Mouse (Mus musculus) liver, embryonic 12.5 days (tissue): ENCODE data around the gene Tifa. TPM values are rescaled to one million over a fixed set of nuclear protein-coding genes. Genes with fewer than 3 reads are reported as not detected.

Source experiments
- ATAC-seq: fragments of 200-750 bp; cut with Nextera tagmentation; 2 replicates; pipeline ENCODE4 v1.8.0; 2017; ENCODE audit warnings: moderate number of reproducible peaks, mild to moderate bottlenecking, moderate library complexity
- H3K27ac ChIP-seq: fragments of 300-500 bp; sonication (generic); 2 replicates; pipeline ENCODE4 v1.5.1; 2016; ENCODE audit warnings: mild to moderate bottlenecking
- H3K27me3 ChIP-seq: fragments of 300-500 bp; sonication (generic); replicated peaks from 2 replicates; pipeline ENCODE4 v1.6.1; 2016; ENCODE audit warnings: mild to moderate bottlenecking, moderate library complexity
- H3K36me3 ChIP-seq: fragments of 300-500 bp; sonication (generic); 2 replicates; pipeline ENCODE4 v1.6.1; 2016; ENCODE audit warnings: mild to moderate bottlenecking, moderate library complexity
- H3K4me1 ChIP-seq: fragments of 300-500 bp; sonication (generic); 2 replicates; pipeline ENCODE4 v1.6.1; 2016
- H3K4me2 ChIP-seq: fragments of 300-500 bp; sonication (generic); 2 replicates; pipeline ENCODE4 v1.6.1; 2016; ENCODE audit warnings: mild to moderate bottlenecking, moderate library complexity
- H3K4me3 ChIP-seq: fragments of 300-500 bp; sonication (generic); 2 replicates; pipeline ENCODE4 v1.5.1; 2016; ENCODE audit warnings: mild to moderate bottlenecking, moderate library complexity
- H3K9ac ChIP-seq: fragments of 300-500 bp; sonication (generic); 2 replicates; pipeline ENCODE4 v1.6.1; 2016; ENCODE audit warnings: mild to moderate bottlenecking, moderate library complexity
- H3K9me3 ChIP-seq: fragments of 300-500 bp; sonication (generic); replicated peaks from 2 replicates; pipeline ENCODE4 v1.6.1; 2016; ENCODE audit warnings: mild to moderate bottlenecking, moderate library complexity
- WGBS: fragments of 180-500 bp; shearing (Covaris S2); methylation state at CpG from one replicate; pipeline ENCODE4 v1.1.7; 2016; ENCODE audit not compliant: insufficient replicate concordance; 5-methylcytosine and 5-hydroxymethylcytosine counted together
- polyA plus RNA-seq: library from polyadenylated mRNA; unstranded; fragments of >200 nt; fragmentation: Nextera tagmentation; extraction: Ambion mirVana; gene quantifications from 2 replicates; pipeline ENCODE4 v1.2.1, GENCODE M21; 2016

The Tifa gene
- polyA plus RNA-seq, 1 experiment from 2014 or later: 13.7 TPM

DNA sequence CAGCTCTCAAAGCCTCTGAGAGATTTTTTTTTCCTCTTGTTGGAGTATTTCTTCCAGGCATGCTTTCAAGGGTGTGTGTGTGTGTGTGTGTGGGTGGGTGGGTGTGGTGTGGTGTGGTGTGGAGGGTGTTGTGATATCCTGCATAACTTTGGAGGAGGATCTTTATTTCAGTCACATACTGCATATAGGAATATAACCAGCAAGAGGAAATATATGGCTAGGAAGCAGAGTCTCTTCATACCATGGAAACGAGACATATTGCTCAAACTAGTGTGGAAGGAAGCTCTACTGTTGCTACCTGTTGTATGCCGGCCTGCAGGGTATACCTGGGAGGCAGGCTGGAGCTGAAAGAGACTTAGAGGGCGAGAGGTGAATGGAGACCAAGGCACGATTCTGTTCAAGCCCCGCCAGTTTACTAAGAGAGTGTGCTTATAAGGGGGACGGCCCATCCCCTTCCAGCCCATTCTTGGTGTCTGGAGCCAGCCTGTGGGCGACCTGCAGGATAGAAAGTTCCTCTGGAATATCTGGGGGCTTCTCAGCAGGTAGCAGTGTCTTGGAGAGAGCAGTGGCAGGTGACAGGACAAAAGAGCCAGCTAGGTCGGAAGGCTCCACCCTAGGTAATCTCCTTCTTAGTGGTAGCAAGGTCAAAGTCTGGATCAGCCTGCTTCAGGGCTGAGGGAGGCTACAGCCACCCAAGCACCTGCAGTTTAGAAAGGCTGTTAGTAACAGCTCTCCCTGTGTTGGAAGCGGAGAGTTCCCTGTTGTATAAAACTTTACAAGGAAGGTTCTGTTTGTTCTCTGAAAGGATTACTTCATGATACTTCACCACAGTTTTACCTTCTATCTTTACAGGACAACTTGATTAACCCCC, 61.4 kb downstream of the Tifa start:
- no peak for ATAC-seq
- Histone ChIP-seq H3K27ac (peak overlapping the region; percentile 57), H3K4me2 (no peak overlapping the region), H3K4me3 (no peak overlapping the region), H3K36me3 (no peaks in the 10 kb centered on the region), H3K27me3 (no peaks in the 10 kb centered on the region), H3K9me3 (no peaks in the 10 kb centered on the region), H3K9ac (peak overlapping the region; percentile 24; the same call in 1 of the 2 replicates), H3K4me1 (peaks cover 50% of the 10 kb centered on the region)
- 58% methylated on average over 9 of the region's 9 CpGs for WGBS

- no peak for ATAC-seq
- 72% methylated on average over 9 of the region's 9 CpGs for WGBS
- Histone ChIP-seq H3K4me2 (no peak overlapping the region), H3K4me3 (no peak overlapping the region), H3K27ac (no peak overlapping the region), H3K27me3 (no peaks in the 10 kb centered on the region), H3K9me3 (no peaks in the 10 kb centered on the region), H3K36me3 (no peaks in the 10 kb centered on the region), H3K9ac (no peak overlapping the region), H3K4me1 (peaks cover 50% of the 10 kb centered on the region)
These were observed 63.1 kb downstream of the Tifa start for GRCm38 (mm10) chr3:127852722-127853121.

GRCm38 (mm10) chr3:127853431-127854206, 64.0 kb downstream of the Tifa start:
- Histone ChIP-seq H3K4me3 (no peak overlapping the region), H3K27ac (no peak overlapping the region), H3K36me3 (no peaks in the 10 kb centered on the region), H3K4me1 (peaks cover 41% of the 10 kb centered on the region), H3K9me3 (no peaks in the 10 kb centered on the region), H3K4me2 (no peak overlapping the region), H3K9ac (no peak overlapping the region), H3K27me3 (no peaks in the 10 kb centered on the region)
- peak; percentile 58 for ATAC-seq
- WGBS: 35% methylated on average over 15 of the region's 15 CpGs

DNA sequence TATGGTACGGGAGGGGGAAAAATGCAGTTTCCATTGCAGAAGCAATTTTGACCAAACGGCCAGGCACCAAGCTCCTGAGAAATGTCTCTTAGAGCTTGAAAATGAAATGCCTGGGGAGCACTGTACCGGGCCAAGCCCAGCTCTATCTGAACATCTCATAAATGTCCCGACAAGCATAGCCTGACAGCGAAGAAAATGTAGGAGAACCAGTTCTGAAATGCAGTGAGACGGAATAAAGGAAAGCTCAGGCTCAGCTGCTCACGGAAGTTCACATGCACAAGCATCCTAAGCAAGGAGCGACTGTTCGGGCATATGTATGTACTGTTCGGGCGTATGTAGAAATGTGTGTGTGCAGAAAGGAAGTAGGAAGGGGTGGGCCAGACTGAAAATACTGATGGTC, 71.7 kb downstream of the Tifa start:
- Histone ChIP-seq H3K27ac (no peak overlapping the region), H3K9me3 (no peaks in the 10 kb centered on the region), H3K9ac (no peak overlapping the region), H3K27me3 (no peaks in the 10 kb centered on the region), H3K4me3 (no peak overlapping the region), H3K36me3 (peaks cover 9% of the 10 kb centered on the region), H3K4me1 (no peaks in the 10 kb centered on the region), H3K4me2 (no peak overlapping the region)
- WGBS: 83% methylated on average over 11 of the region's 11 CpGs
- no peak for ATAC-seq

- ATAC-seq: no peak
- Histone ChIP-seq H3K4me3 (no peak overlapping the region), H3K27ac (no peak overlapping the region), H3K9me3 (no peaks in the 10 kb centered on the region), H3K36me3 (peaks cover 21% of the 10 kb centered on the region), H3K4me2 (no peak overlapping the region), H3K27me3 (no peaks in the 10 kb centered on the region), H3K9ac (no peak overlapping the region), H3K4me1 (no peaks in the 10 kb centered on the region)
- WGBS: 57% methylated on average over 4 of the region's 4 CpGs
These were observed 72.9 kb downstream of the Tifa start for GRCm38 (mm10) chr3:127862479-127862878.

GRCm38 (mm10) chr3:127863571-127863970, 74.0 kb downstream of the Tifa start:
- no peak for ATAC-seq
- Histone ChIP-seq H3K36me3 (peaks cover 26% of the 10 kb centered on the region), H3K9me3 (no peaks in the 10 kb centered on the region), H3K4me1 (no peaks in the 10 kb centered on the region), H3K27me3 (no peaks in the 10 kb centered on the region), H3K4me2 (no peak overlapping the region), H3K4me3 (no peak overlapping the region), H3K27ac (no peak overlapping the region), H3K9ac (no peak overlapping the region)
- 81% methylated on average over 3 of the region's 3 CpGs for WGBS

GRCm38 (mm10) chr3:127864242-127864641, 74.6 kb downstream of the Tifa start:
- H3K9ac ChIP-seq: no peak overlapping the region
- no peaks in the 10 kb centered on the region for H3K4me1 ChIP-seq
- no peak overlapping the region for H3K27ac ChIP-seq
- ATAC-seq: no peak
- 52% methylated on average over 2 of the region's 2 CpGs for WGBS
- H3K36me3 ChIP-seq: peaks cover 33% of the 10 kb centered on the region
- no peaks in the 10 kb centered on the region for H3K9me3 ChIP-seq
- no peaks in the 10 kb centered on the region for H3K27me3 ChIP-seq
- no peak overlapping the region for H3K4me2 ChIP-seq
- no peak overlapping the region for H3K4me3 ChIP-seq

- Histone ChIP-seq H3K9me3 (no peaks in the 10 kb centered on the region), H3K36me3 (peaks cover 53% of the 10 kb centered on the region), H3K9ac (no peak overlapping the region), H3K27me3 (no peaks in the 10 kb centered on the region), H3K27ac (no peak overlapping the region), H3K4me1 (no peaks in the 10 kb centered on the region), H3K4me2 (no peak overlapping the region), H3K4me3 (no peak overlapping the region)
- no peak for ATAC-seq
- WGBS: 90% methylated on average over 9 of the region's 9 CpGs
These were observed 78.6 kb downstream of the Tifa start for GRCm38 (mm10) chr3:127868046-127868758.

DNA sequence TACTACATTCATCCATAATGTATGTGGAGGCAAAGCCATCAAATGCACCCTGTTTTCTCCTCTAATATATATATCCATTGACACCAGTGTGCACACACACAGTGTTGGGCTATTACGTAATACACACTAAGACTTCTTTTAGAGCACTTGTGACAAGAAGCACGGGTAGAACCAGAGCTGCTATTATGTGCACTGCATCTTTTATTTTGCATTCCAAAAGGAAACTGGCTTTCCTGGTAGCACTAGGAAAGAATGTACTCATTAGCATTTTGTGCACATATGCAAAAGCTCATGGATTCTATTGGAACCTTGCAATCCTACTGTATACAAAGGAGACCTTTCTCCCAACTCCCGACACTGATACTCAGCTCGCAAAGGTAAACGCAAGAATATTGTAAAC, 79.3 kb downstream of the Tifa start:
- Histone ChIP-seq H3K4me3 (no peak overlapping the region), H3K9me3 (no peaks in the 10 kb centered on the region), H3K9ac (no peak overlapping the region), H3K27ac (no peak overlapping the region), H3K36me3 (peaks cover 57% of the 10 kb centered on the region), H3K4me1 (no peaks in the 10 kb centered on the region), H3K27me3 (no peaks in the 10 kb centered on the region), H3K4me2 (no peak overlapping the region)
- ATAC-seq: no peak
- 86% methylated on average over 5 of the region's 5 CpGs for WGBS

DNA sequence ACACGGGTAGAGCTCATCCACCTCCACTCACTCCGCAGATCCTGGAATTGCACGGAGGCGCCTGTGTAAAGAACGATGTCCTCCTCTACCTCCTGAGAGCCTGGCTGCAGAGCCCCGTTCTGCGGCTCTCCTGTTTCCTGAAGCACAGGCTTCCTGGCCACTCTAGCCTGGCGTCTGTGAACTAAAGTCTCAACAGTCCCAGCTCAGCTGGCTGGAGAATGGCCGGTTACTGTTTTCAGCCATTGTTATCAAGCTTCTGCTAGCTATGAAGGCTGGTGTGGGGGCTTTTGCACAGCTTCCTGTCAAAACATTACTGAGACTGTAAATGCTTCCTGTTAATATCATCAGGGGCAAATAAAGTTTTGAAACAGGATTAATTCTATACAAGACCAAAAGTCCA, 82.0 kb downstream of the Tifa start:
- Histone ChIP-seq H3K4me3 (no peak overlapping the region), H3K27me3 (no peaks in the 10 kb centered on the region), H3K9ac (no peak overlapping the region), H3K27ac (no peak overlapping the region), H3K4me1 (no peaks in the 10 kb centered on the region; the same call in none of the 2 replicates), H3K4me2 (no peak overlapping the region), H3K36me3 (peaks cover 66% of the 10 kb centered on the region), H3K9me3 (no peaks in the 10 kb centered on the region)
- 68% methylated on average over 9 of the region's 9 CpGs for WGBS
- no peak for ATAC-seq

GRCm38 (mm10) chr3:127874254-127874883, 84.8 kb downstream of the Tifa start:
- no peak for ATAC-seq
- WGBS: 76% methylated on average over 4 of the region's 4 CpGs
- no peaks in the 10 kb centered on the region for H3K27me3 ChIP-seq
- no peaks in the 10 kb centered on the region; the same call in none of the 2 replicates for H3K4me1 ChIP-seq
- no peak overlapping the region for H3K4me3 ChIP-seq
- no peak overlapping the region for H3K4me2 ChIP-seq
- no peak overlapping the region for H3K9ac ChIP-seq
- H3K9me3 ChIP-seq: no peaks in the 10 kb centered on the region
- no peak overlapping the region for H3K27ac ChIP-seq
- peaks cover 61% of the 10 kb centered on the region for H3K36me3 ChIP-seq
